Mouse (Mus musculus): ENCODE data around the gene Fam189a2. TPM values are rescaled to one million over a fixed set of nuclear protein-coding genes. Genes with fewer than 3 reads are reported as not detected.

Gene Fam189a2
- polyA plus RNA-seq, 1 experiment from 2014 or later = 1.6 TPM

GRCm38 (mm10) chr19:24024131-24024530 is 6.7 kb downstream of the Fam189a2 start:
- no peak overlapping the region for H3K4me2 ChIP-seq (ENCODE audit: low read depth, low read length)
- DNase-seq (ENCODE audit: low spot score) = no peak
- 76% methylated on average over 9 of the region's 9 CpGs for WGBS
- H3K9ac ChIP-seq (replicated peaks; ENCODE audit: low read length) = no peak overlapping the region
- ATAC-seq (replicated peaks; ENCODE audit: insufficient number of reproducible peaks, low FRiP score, low TSS enrichment, low read depth) = no peak
- no peaks in the 10 kb centered on the region; the same call in 1 of the 2 replicates for H3K27me3 ChIP-seq (ENCODE audit: control insufficient read depth, insufficient read depth, low read length)
- H3K4me1 ChIP-seq (ENCODE audit: control insufficient read depth, insufficient read depth, low read length) = no peaks in the 10 kb centered on the region
- H3K36me3 ChIP-seq (replicated peaks; ENCODE audit: control insufficient read depth, insufficient read depth, low read depth, low read length) = no peaks in the 10 kb centered on the region
- H3K4me3 ChIP-seq (ENCODE audit: low read depth, low read length) = no peak overlapping the region
- H3K27ac ChIP-seq (replicated peaks; ENCODE audit: low read depth, low read length) = no peak overlapping the region
- no peaks in the 10 kb centered on the region for H3K9me3 ChIP-seq (replicated peaks; ENCODE audit: control insufficient read depth, low read length)

GRCm38 (mm10) chr19:24023351-24023750 is 7.5 kb downstream of the Fam189a2 start:
- no peaks in the 10 kb centered on the region for H3K36me3 ChIP-seq (replicated peaks; ENCODE audit: control insufficient read depth, insufficient read depth, low read depth, low read length)
- H3K9me3 ChIP-seq (replicated peaks; ENCODE audit: control insufficient read depth, low read length) = no peaks in the 10 kb centered on the region
- WGBS = 85% methylated on average over 7 of the region's 7 CpGs
- no peak overlapping the region for H3K9ac ChIP-seq (replicated peaks; ENCODE audit: low read length)
- no peak overlapping the region for H3K27ac ChIP-seq (replicated peaks; ENCODE audit: low read depth, low read length)
- no peak overlapping the region for H3K4me2 ChIP-seq (ENCODE audit: low read depth, low read length)
- ATAC-seq (replicated peaks; ENCODE audit: insufficient number of reproducible peaks, low FRiP score, low TSS enrichment, low read depth) (no peak), DNase-seq (ENCODE audit: low spot score) (no peak)
- H3K4me3 ChIP-seq (ENCODE audit: low read depth, low read length) = no peak overlapping the region
- H3K27me3 ChIP-seq (ENCODE audit: control insufficient read depth, insufficient read depth, low read length) = no peaks in the 10 kb centered on the region; the same call in 1 of the 2 replicates
- H3K4me1 ChIP-seq (ENCODE audit: control insufficient read depth, insufficient read depth, low read length) = no peaks in the 10 kb centered on the region

GRCm38 (mm10) chr19:24022771-24023170 is 8.0 kb downstream of the Fam189a2 start:
- Histone ChIP-seq H3K36me3 (replicated peaks; ENCODE audit: control insufficient read depth, insufficient read depth, low read depth, low read length) (no peaks in the 10 kb centered on the region), H3K9ac (replicated peaks; ENCODE audit: low read length) (no peak overlapping the region), H3K4me2 (ENCODE audit: low read depth, low read length) (no peak overlapping the region), H3K27me3 (ENCODE audit: control insufficient read depth, insufficient read depth, low read length) (no peaks in the 10 kb centered on the region), H3K4me1 (ENCODE audit: control insufficient read depth, insufficient read depth, low read length) (no peaks in the 10 kb centered on the region), H3K27ac (replicated peaks; ENCODE audit: low read depth, low read length) (no peak overlapping the region), H3K9me3 (replicated peaks; ENCODE audit: control insufficient read depth, low read length) (no peaks in the 10 kb centered on the region), H3K4me3 (ENCODE audit: low read depth, low read length) (no peak overlapping the region)
- no peak for DNase-seq (ENCODE audit: low spot score)
- ATAC-seq (replicated peaks; ENCODE audit: insufficient number of reproducible peaks, low FRiP score, low TSS enrichment, low read depth) = no peak
- 85% methylated on average over 3 of the region's 3 CpGs for WGBS

GRCm38 (mm10) chr19:24022301-24022700 is 8.5 kb downstream of the Fam189a2 start:
- Histone ChIP-seq H3K27ac (replicated peaks; ENCODE audit: low read depth, low read length) (no peak overlapping the region), H3K4me1 (ENCODE audit: control insufficient read depth, insufficient read depth, low read length) (no peaks in the 10 kb centered on the region), H3K4me3 (ENCODE audit: low read depth, low read length) (no peak overlapping the region), H3K27me3 (ENCODE audit: control insufficient read depth, insufficient read depth, low read length) (no peaks in the 10 kb centered on the region), H3K9me3 (replicated peaks; ENCODE audit: control insufficient read depth, low read length) (no peaks in the 10 kb centered on the region), H3K9ac (replicated peaks; ENCODE audit: low read length) (no peak overlapping the region), H3K36me3 (replicated peaks; ENCODE audit: control insufficient read depth, insufficient read depth, low read depth, low read length) (no peaks in the 10 kb centered on the region), H3K4me2 (ENCODE audit: low read depth, low read length) (no peak overlapping the region)
- no peak for ATAC-seq (replicated peaks; ENCODE audit: insufficient number of reproducible peaks, low FRiP score, low TSS enrichment, low read depth)
- 88% methylated on average over 6 of the region's 6 CpGs for WGBS
- DNase-seq (ENCODE audit: low spot score) = no peak

GRCm38 (mm10) chr19:24020736-24021135 is 10.1 kb downstream of the Fam189a2 start:
- Histone ChIP-seq H3K27me3 (ENCODE audit: control insufficient read depth, insufficient read depth, low read length) (no peaks in the 10 kb centered on the region), H3K4me1 (ENCODE audit: control insufficient read depth, insufficient read depth, low read length) (no peaks in the 10 kb centered on the region; the same call in 1 of the 2 replicates), H3K36me3 (replicated peaks; ENCODE audit: control insufficient read depth, insufficient read depth, low read depth, low read length) (no peaks in the 10 kb centered on the region), H3K27ac (replicated peaks; ENCODE audit: low read depth, low read length) (no peak overlapping the region), H3K4me2 (ENCODE audit: low read depth, low read length) (no peak overlapping the region), H3K9ac (replicated peaks; ENCODE audit: low read length) (no peak overlapping the region), H3K9me3 (replicated peaks; ENCODE audit: control insufficient read depth, low read length) (no peaks in the 10 kb centered on the region), H3K4me3 (ENCODE audit: low read depth, low read length) (no peak overlapping the region)
- ATAC-seq (replicated peaks; ENCODE audit: insufficient number of reproducible peaks, low FRiP score, low TSS enrichment, low read depth) (no peak), DNase-seq (ENCODE audit: low spot score) (no peak)
- WGBS = 83% methylated on average over 3 of the region's 3 CpGs

- Histone ChIP-seq H3K27ac (replicated peaks; ENCODE audit: low read depth, low read length) (no peak overlapping the region), H3K4me3 (ENCODE audit: low read depth, low read length) (no peak overlapping the region), H3K27me3 (ENCODE audit: control insufficient read depth, insufficient read depth, low read length) (no peaks in the 10 kb centered on the region), H3K9me3 (replicated peaks; ENCODE audit: control insufficient read depth, low read length) (no peaks in the 10 kb centered on the region), H3K9ac (replicated peaks; ENCODE audit: low read length) (no peak overlapping the region), H3K4me1 (ENCODE audit: control insufficient read depth, insufficient read depth, low read length) (no peaks in the 10 kb centered on the region; the same call in 1 of the 2 replicates), H3K4me2 (ENCODE audit: low read depth, low read length) (no peak overlapping the region), H3K36me3 (replicated peaks; ENCODE audit: control insufficient read depth, insufficient read depth, low read depth, low read length) (no peaks in the 10 kb centered on the region)
- DNase-seq (ENCODE audit: low spot score) (no peak), ATAC-seq (replicated peaks; ENCODE audit: insufficient number of reproducible peaks, low FRiP score, low TSS enrichment, low read depth) (no peak)
- WGBS = 87% methylated on average over 9 of the region's 9 CpGs
These were observed 11.2 kb downstream of the Fam189a2 start for GRCm38 (mm10) chr19:24019609-24020008.

- Histone ChIP-seq H3K4me3 (ENCODE audit: low read depth, low read length) (no peak overlapping the region), H3K9me3 (replicated peaks; ENCODE audit: control insufficient read depth, low read length) (no peaks in the 10 kb centered on the region), H3K27me3 (ENCODE audit: control insufficient read depth, insufficient read depth, low read length) (no peaks in the 10 kb centered on the region), H3K9ac (replicated peaks; ENCODE audit: low read length) (no peak overlapping the region), H3K4me2 (ENCODE audit: low read depth, low read length) (no peak overlapping the region), H3K27ac (replicated peaks; ENCODE audit: low read depth, low read length) (no peak overlapping the region), H3K4me1 (ENCODE audit: control insufficient read depth, insufficient read depth, low read length) (no peaks in the 10 kb centered on the region; the same call in 1 of the 2 replicates), H3K36me3 (replicated peaks; ENCODE audit: control insufficient read depth, insufficient read depth, low read depth, low read length) (no peaks in the 10 kb centered on the region)
- ATAC-seq (replicated peaks; ENCODE audit: insufficient number of reproducible peaks, low FRiP score, low TSS enrichment, low read depth) (no peak), DNase-seq (ENCODE audit: low spot score) (no peak)
- WGBS = 83% methylated on average over 3 of the region's 3 CpGs
These were observed 12.4 kb downstream of the Fam189a2 start for GRCm38 (mm10) chr19:24018396-24018795.

GRCm38 (mm10) chr19:24017892-24018291 is 12.9 kb downstream of the Fam189a2 start:
- Histone ChIP-seq H3K36me3 (replicated peaks; ENCODE audit: control insufficient read depth, insufficient read depth, low read depth, low read length) (no peaks in the 10 kb centered on the region), H3K4me2 (ENCODE audit: low read depth, low read length) (no peak overlapping the region), H3K4me1 (ENCODE audit: control insufficient read depth, insufficient read depth, low read length) (no peaks in the 10 kb centered on the region; the same call in 1 of the 2 replicates), H3K4me3 (ENCODE audit: low read depth, low read length) (no peak overlapping the region), H3K27ac (replicated peaks; ENCODE audit: low read depth, low read length) (no peak overlapping the region), H3K9ac (replicated peaks; ENCODE audit: low read length) (no peak overlapping the region), H3K9me3 (replicated peaks; ENCODE audit: control insufficient read depth, low read length) (no peaks in the 10 kb centered on the region), H3K27me3 (ENCODE audit: control insufficient read depth, insufficient read depth, low read length) (no peaks in the 10 kb centered on the region)
- ATAC-seq (replicated peaks; ENCODE audit: insufficient number of reproducible peaks, low FRiP score, low TSS enrichment, low read depth) (no peak), DNase-seq (ENCODE audit: low spot score) (no peak)
- 53% methylated on average over 3 of the region's 3 CpGs for WGBS
